Mouse (Mus musculus): ENCODE measurements around the gene Rpl5. TPM values are rescaled to one million over a fixed set of nuclear protein-coding genes. Genes with fewer than 3 reads are reported as not detected.

Rpl5 gene
- polyA plus RNA-seq, 1 experiment from 2014 or later: 69.3 TPM

GRCm38 (mm10) chr5:107915280-107915679 lies 15.0 kb downstream of the Rpl5 start:
- WGBS: 49% methylated on average over 4 of the region's 4 CpGs
- H3K4me1 ChIP-seq (ENCODE audit: control insufficient read depth, insufficient read depth, low read length): no peaks in the 10 kb centered on the region
- no peaks in the 10 kb centered on the region for H3K27me3 ChIP-seq (replicated peaks; ENCODE audit: control insufficient read depth, insufficient read depth, low read length)
- no peak overlapping the region for H3K9ac ChIP-seq (ENCODE audit: low read depth, low read length)
- no peak overlapping the region for H3K4me3 ChIP-seq (ENCODE audit: low read length)
- no peak overlapping the region for H3K4me2 ChIP-seq (ENCODE audit: low read depth, low read length)
- no peak for ATAC-seq
- H3K27ac ChIP-seq (ENCODE audit: low read length): no peak overlapping the region
- H3K9me3 ChIP-seq (ENCODE audit: control insufficient read depth, low read length): no peaks in the 10 kb centered on the region
- no peaks in the 10 kb centered on the region for H3K36me3 ChIP-seq (ENCODE audit: control insufficient read depth, insufficient read depth, low read length)

GRCm38 (mm10) chr5:107921400-107922252 lies 21.3 kb downstream of the Rpl5 start:
- H3K27me3 ChIP-seq (replicated peaks; ENCODE audit: control insufficient read depth, insufficient read depth, low read length): no peaks in the 10 kb centered on the region
- 68% methylated on average over 2 of the region's 2 CpGs for WGBS
- no peak overlapping the region for H3K27ac ChIP-seq (ENCODE audit: low read length)
- no peak overlapping the region for H3K4me2 ChIP-seq (ENCODE audit: low read depth, low read length)
- no peaks in the 10 kb centered on the region for H3K9me3 ChIP-seq (ENCODE audit: control insufficient read depth, low read length)
- H3K36me3 ChIP-seq (ENCODE audit: control insufficient read depth, insufficient read depth, low read length): no peaks in the 10 kb centered on the region
- no peaks in the 10 kb centered on the region for H3K4me1 ChIP-seq (ENCODE audit: control insufficient read depth, insufficient read depth, low read length)
- H3K9ac ChIP-seq (ENCODE audit: low read depth, low read length): no peak overlapping the region
- peak; percentile 46 for ATAC-seq
- H3K4me3 ChIP-seq (ENCODE audit: low read length): no peak overlapping the region

GRCm38 (mm10) chr5:107922836-107923235 lies 22.5 kb downstream of the Rpl5 start:
- H3K4me3 ChIP-seq (ENCODE audit: low read length): no peak overlapping the region
- H3K27ac ChIP-seq (ENCODE audit: low read length): no peak overlapping the region
- H3K4me2 ChIP-seq (ENCODE audit: low read depth, low read length): no peak overlapping the region
- 76% methylated on average over 1 of the region's 1 CpGs for WGBS
- ATAC-seq: no peak
- H3K27me3 ChIP-seq (replicated peaks; ENCODE audit: control insufficient read depth, insufficient read depth, low read length): no peaks in the 10 kb centered on the region
- no peaks in the 10 kb centered on the region for H3K9me3 ChIP-seq (ENCODE audit: control insufficient read depth, low read length)
- H3K4me1 ChIP-seq (ENCODE audit: control insufficient read depth, insufficient read depth, low read length): no peaks in the 10 kb centered on the region
- H3K9ac ChIP-seq (ENCODE audit: low read depth, low read length): no peak overlapping the region
- no peaks in the 10 kb centered on the region for H3K36me3 ChIP-seq (ENCODE audit: control insufficient read depth, insufficient read depth, low read length)

- 86% methylated on average over 8 of the region's 8 CpGs for WGBS
- Histone ChIP-seq H3K27me3 (replicated peaks; ENCODE audit: control insufficient read depth, insufficient read depth, low read length) (no peaks in the 10 kb centered on the region), H3K9ac (ENCODE audit: low read depth, low read length) (no peak overlapping the region), H3K36me3 (ENCODE audit: control insufficient read depth, insufficient read depth, low read length) (no peaks in the 10 kb centered on the region), H3K4me1 (ENCODE audit: control insufficient read depth, insufficient read depth, low read length) (no peaks in the 10 kb centered on the region), H3K4me2 (ENCODE audit: low read depth, low read length) (no peak overlapping the region), H3K27ac (ENCODE audit: low read length) (no peak overlapping the region), H3K9me3 (ENCODE audit: control insufficient read depth, low read length) (no peaks in the 10 kb centered on the region), H3K4me3 (ENCODE audit: low read length) (no peak overlapping the region)
- no peak for ATAC-seq
Observed at GRCm38 (mm10) chr5:107924564-107924963, 24.3 kb downstream of the Rpl5 start.

- Histone ChIP-seq H3K4me3 (ENCODE audit: low read length) (no peak overlapping the region), H3K36me3 (ENCODE audit: control insufficient read depth, insufficient read depth, low read length) (no peaks in the 10 kb centered on the region), H3K27ac (ENCODE audit: low read length) (no peak overlapping the region), H3K27me3 (replicated peaks; ENCODE audit: control insufficient read depth, insufficient read depth, low read length) (no peaks in the 10 kb centered on the region), H3K4me2 (ENCODE audit: low read depth, low read length) (no peak overlapping the region), H3K4me1 (ENCODE audit: control insufficient read depth, insufficient read depth, low read length) (no peaks in the 10 kb centered on the region), H3K9ac (ENCODE audit: low read depth, low read length) (no peak overlapping the region), H3K9me3 (ENCODE audit: control insufficient read depth, low read length) (no peaks in the 10 kb centered on the region)
- no peak for ATAC-seq
- 64% methylated on average over 11 of the region's 11 CpGs for WGBS
Observed at GRCm38 (mm10) chr5:107926550-107927249, 26.4 kb downstream of the Rpl5 start.

GRCm38 (mm10) chr5:107932556-107932955 lies 32.3 kb downstream of the Rpl5 start:
- no peak overlapping the region for H3K9ac ChIP-seq (ENCODE audit: low read depth, low read length)
- 49% methylated on average over 2 of the region's 2 CpGs for WGBS
- H3K4me3 ChIP-seq (ENCODE audit: low read length): no peak overlapping the region
- H3K27me3 ChIP-seq (replicated peaks; ENCODE audit: control insufficient read depth, insufficient read depth, low read length): no peaks in the 10 kb centered on the region
- no peak overlapping the region for H3K4me2 ChIP-seq (ENCODE audit: low read depth, low read length)
- no peak overlapping the region for H3K27ac ChIP-seq (ENCODE audit: low read length)
- no peak for ATAC-seq
- H3K4me1 ChIP-seq (ENCODE audit: control insufficient read depth, insufficient read depth, low read length): no peaks in the 10 kb centered on the region
- no peaks in the 10 kb centered on the region for H3K9me3 ChIP-seq (ENCODE audit: control insufficient read depth, low read length)
- H3K36me3 ChIP-seq (ENCODE audit: control insufficient read depth, insufficient read depth, low read length): no peaks in the 10 kb centered on the region

- WGBS: 71% methylated on average over 4 of the region's 4 CpGs
- Histone ChIP-seq H3K27ac (ENCODE audit: low read length) (no peak overlapping the region), H3K9ac (ENCODE audit: low read depth, low read length) (no peak overlapping the region), H3K4me2 (ENCODE audit: low read depth, low read length) (no peak overlapping the region), H3K27me3 (replicated peaks; ENCODE audit: control insufficient read depth, insufficient read depth, low read length) (no peaks in the 10 kb centered on the region), H3K4me1 (ENCODE audit: control insufficient read depth, insufficient read depth, low read length) (no peaks in the 10 kb centered on the region), H3K36me3 (ENCODE audit: control insufficient read depth, insufficient read depth, low read length) (no peaks in the 10 kb centered on the region), H3K4me3 (ENCODE audit: low read length) (no peak overlapping the region), H3K9me3 (ENCODE audit: control insufficient read depth, low read length) (no peaks in the 10 kb centered on the region; the same call in 1 of the 2 replicates)
- ATAC-seq: no peak
Observed at GRCm38 (mm10) chr5:107933202-107933974, 33.1 kb downstream of the Rpl5 start.

- H3K27me3 ChIP-seq (replicated peaks; ENCODE audit: control insufficient read depth, insufficient read depth, low read length): no peaks in the 10 kb centered on the region
Observed at GRCm38 (mm10) chr5:107934770-107935543, 34.7 kb downstream of the Rpl5 start.

More at GRCm38 (mm10) chr5:107934770-107935543, 34.7 kb downstream of the Rpl5 start:
- Histone ChIP-seq H3K9ac (ENCODE audit: low read depth, low read length) (no peak overlapping the region), H3K36me3 (ENCODE audit: control insufficient read depth, insufficient read depth, low read length) (no peaks in the 10 kb centered on the region), H3K4me3 (ENCODE audit: low read length) (no peak overlapping the region), H3K27ac (ENCODE audit: low read length) (no peak overlapping the region), H3K4me1 (ENCODE audit: control insufficient read depth, insufficient read depth, low read length) (no peaks in the 10 kb centered on the region), H3K9me3 (ENCODE audit: control insufficient read depth, low read length) (no peaks in the 10 kb centered on the region; the same call in 1 of the 2 replicates), H3K4me2 (ENCODE audit: low read depth, low read length) (no peak overlapping the region)
- ATAC-seq: no peak
- WGBS: 92% methylated on average over 10 of the region's 10 CpGs

Data from intestine, embryonic 16.5 days (tissue).